Mouse (Mus musculus): ENCODE measurements around the gene Heg1.

- TF ChIP-seq CTCF (conservative IDR thresholded peaks at IDR 0.05; ENCODE audit: low read length) (no peak), POU5F1 (IDR thresholded peaks at IDR 0.05; ENCODE audit: borderline replicate concordance, low read length) (no peak)
These were observed 51.6 kb downstream of the Heg1 start for GRCm38 (mm10) chr16:33735791-33736190.

All from E14TG2a.4 (cell line).